Mouse (Mus musculus) induced T-regulatory cell, adult 2 months (primary cell): ENCODE results near the gene Pou3f3.

Experiments
- DNase-seq: peaks from one replicate; pipeline ENCODE4 v3.0.0-alpha.2; 2012; ENCODE audit warnings: low read depth

Gene Pou3f3

GRCm38 (mm10) chr1:42694665-42695577, 647 bp upstream of the Pou3f3 start:
- no peak for DNase-seq

- no peak for DNase-seq
Observed at GRCm38 (mm10) chr1:42696371-42697031, 933 bp downstream of the Pou3f3 start.

- no peak for DNase-seq
Observed at GRCm38 (mm10) chr1:42697321-42697755, 1.8 kb downstream of the Pou3f3 start.

GRCm38 (mm10) chr1:42697756-42698583, 2.4 kb downstream of the Pou3f3 start:
- DNase-seq: no peak

DNA sequence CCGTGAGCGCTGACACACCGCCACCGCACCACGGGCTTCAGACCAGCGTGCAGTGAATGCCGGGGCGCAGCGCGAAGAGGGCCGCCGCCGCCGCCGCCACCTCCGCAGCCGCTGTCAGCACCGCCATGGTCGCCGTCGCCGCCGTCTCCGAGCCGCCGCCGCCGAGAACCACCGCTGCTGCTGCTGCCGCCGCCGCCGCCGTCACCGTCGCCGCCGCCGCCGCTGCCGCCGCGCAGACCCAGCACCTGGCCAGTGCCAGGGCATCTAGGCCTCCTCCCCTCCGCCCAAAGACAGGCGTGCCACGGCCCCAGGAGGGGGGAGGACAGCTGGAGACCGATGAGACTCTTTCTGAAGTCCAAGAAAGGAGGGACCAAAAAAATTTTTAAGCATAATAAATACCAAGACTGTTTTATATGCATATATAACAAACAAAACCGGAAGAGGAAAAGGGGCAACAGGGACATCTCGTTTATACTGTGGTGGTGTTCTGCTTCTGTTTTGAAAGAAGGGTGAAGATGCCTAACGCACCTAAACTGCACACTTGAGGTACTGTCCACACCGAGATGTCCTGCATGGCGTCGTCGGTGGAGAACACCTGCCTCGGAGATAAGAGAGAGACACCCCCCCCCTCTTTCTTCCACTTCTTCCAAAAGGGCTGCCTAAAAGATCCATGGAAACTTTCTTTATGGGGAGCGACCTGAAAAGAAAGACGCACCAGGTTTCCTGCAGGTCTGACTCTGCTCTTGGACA, 3.2 kb downstream of the Pou3f3 start:
- no peak for DNase-seq

DNA sequence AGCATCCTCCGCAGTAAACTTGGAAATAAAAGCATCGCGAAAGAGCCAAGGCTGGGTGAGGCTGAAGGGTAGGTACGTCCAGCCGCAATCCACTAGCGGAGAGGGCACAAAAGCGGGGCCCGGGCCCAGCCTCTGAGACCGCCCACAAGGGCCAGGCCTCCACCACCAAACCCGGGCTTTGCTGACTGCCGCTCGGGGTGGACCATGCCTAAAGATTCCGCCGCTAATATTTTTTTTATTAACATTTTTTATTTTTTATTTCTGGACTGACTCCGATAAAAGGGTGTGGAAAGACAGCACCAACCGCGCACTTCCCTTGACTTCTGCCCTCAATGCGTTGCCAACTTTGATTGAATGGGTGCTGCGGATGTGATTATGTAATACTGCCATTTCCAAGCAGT, 3.9 kb downstream of the Pou3f3 start:
- DNase-seq: no peak

DNA sequence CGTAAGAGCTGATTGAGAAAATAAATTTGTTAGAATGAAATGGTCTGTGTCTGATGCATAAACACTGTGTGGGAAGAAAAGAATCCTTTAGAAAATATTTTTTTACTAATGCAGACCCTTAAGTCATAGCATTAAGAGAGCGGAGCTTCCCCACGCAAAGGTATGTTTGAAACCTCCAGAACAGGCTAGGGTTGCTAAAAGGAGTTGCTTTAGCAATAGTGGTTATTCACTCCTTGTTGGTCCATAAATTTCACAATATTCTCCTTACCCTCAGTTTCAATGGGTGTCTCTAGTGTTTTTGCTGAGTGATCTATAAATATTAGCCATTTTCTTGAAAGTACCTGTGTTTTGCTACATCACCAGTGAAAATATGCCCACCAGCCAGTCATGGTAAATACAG, 4.6 kb downstream of the Pou3f3 start:
- no peak for DNase-seq

- DNase-seq: no peak
Observed at GRCm38 (mm10) chr1:42700815-42701214, 5.2 kb downstream of the Pou3f3 start.

- no peak for DNase-seq
Observed at GRCm38 (mm10) chr1:42701833-42702611, 6.5 kb downstream of the Pou3f3 start.

DNA sequence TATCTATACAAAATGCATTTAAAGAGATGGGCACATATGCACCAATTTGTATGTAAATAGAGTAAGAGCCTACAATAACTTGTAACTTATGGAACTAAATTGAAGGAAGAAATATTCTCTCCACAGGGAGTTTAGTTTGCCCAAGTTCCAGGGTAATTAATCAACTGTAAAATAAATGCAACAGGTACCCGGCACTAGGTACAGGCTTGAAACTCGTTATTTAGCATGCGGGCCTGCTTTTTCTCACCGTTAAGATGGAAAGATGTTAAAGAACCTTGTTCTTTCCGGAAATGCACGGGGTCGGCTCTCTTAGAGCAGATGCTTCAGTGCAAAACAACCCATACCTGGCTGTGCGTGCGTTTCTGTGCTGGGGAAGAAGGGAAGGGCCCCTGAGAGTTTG, 7.4 kb downstream of the Pou3f3 start:
- DNase-seq: no peak

- no peak for DNase-seq
Observed at GRCm38 (mm10) chr1:42703424-42703823, 7.9 kb downstream of the Pou3f3 start.

DNA sequence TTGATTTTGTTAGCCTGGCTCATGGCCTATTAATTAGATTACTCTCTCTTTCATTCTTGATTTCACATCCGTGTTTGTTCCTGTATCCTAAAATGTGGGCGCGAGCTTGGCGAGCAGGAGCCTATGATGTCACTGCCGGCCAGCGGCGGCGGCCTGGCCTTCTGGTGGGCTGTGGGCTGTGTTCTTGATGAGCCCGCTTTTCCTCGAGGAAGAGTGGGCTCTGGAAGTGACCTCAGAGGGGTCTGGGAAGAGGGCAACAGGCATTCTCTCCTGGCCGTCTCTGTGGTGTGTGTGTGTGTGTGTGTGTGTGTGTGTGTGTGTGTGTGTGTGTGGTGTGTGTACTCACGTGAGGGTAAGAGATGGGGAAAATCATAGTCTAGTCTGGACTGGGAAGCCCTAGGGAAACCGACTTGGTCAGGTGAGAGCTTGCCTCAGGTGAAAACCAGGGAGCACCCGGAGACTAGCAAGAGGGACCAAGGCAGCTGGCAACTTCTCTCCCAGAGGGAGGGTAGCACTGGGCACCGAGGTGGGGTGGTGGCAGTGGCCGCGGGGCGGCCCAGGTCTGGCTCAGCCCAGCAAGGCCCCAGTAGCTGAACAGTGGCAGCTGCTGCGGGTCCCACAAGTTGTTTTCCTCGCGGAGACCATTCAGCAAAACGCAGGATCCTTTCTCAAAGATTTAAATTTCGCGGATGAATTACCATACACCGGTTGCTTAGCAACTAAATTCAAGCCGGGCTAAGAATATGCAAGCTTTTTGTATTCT, 8.5 kb downstream of the Pou3f3 start:
- DNase-seq: no peak

DNA sequence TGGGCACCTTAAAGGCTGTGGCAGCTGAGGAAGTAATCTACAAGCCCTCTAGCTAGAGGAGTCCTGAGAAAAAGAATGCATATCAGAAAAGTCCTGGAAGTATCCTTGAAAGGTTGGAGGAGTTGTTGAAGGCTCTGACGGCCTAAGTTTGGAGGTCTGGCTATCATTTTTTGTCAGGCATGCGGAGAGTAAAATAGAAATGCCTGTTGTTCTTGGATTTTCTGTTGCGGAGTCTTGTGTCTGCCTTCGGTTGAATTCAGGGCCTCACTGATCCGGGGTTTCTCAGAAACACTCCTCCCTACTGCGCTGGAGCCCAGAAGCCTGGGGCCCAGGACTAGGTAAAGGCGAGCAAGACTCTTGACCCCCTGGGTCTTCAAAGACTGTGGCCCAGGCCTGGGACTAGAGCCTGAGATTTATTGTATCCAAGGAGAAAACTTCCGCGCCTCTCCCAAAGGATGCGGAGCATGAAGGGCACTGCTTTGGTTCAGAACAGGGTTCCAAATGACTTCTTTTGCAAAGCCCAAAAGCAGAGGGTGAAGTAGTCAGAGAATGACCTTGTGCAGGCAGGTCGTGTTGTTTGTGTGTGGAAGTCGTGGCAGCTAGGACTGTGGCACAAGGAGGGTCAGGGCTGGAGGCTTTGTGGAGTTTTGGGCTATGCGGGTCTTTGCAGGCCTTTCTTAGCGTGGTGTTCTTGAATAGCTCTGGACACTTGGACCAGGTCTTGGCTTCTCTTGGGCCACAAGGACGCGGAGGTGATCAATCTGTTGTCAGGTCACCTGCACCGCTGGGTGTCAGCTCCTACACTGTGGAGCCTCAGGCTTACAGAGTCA, 9.6 kb downstream of the Pou3f3 start:
- DNase-seq: no peak

- no peak for DNase-seq
Observed at GRCm38 (mm10) chr1:42705811-42706160, 10.2 kb downstream of the Pou3f3 start.

GRCm38 (mm10) chr1:42707196-42707595, 11.6 kb downstream of the Pou3f3 start:
- DNase-seq: no peak

- no peak for DNase-seq
Observed at GRCm38 (mm10) chr1:42707611-42708130, 12.1 kb downstream of the Pou3f3 start.

DNA sequence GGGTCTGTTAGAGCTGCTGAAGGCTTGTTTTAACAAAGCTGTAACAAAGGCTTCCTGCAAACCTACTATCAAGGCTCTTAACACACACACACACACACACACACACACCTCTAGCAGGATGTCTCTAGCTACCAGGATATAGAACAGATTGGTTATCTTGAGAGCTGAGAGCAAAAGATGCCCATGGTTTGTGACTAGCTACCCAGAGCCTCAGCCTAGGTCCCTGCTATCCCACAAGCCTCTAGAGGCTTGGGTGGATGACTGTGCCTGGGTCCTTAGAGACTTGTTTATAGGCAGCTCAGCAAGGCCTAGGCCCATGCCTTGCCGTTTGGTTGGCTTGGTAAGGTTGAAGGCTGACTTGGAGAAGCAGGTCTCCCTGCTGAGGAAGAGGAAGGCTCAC, 13.5 kb downstream of the Pou3f3 start:
- no peak for DNase-seq

DNA sequence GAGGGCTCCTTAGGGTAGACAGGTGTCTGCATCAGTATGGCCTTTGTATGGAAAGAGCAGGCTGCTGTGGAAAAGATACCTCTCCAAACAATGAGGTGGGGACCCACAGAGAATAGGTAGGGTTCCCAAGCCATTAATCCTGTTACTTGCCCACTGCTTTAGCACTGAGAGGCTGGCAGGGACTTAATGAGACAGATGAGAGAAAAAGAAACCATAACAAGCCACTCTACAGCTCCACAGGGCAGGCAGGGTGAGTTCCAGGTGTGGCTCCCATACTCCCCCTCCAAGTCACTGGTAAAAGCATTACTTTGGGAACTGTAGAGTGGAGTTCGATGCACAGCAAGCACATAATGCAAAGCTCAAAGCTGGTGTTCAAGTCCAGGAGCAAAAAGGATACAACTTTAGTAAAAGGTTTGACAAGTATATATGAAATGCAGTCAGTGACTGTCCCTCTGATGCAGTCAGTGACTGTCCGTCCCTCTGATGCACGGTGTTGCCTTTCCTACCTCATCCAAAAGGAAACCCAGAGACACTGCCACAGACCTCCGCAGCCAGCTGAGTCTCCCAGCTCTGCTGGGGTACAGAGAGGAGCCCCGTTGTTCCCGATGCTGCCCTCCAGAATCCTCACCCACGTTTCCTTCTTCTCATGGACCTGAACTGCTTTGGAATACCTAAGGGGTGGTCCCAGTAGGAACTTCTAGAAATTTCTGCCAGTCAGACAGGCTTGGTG, 14.0 kb downstream of the Pou3f3 start:
- no peak for DNase-seq
